In the genomic region with DNA sequence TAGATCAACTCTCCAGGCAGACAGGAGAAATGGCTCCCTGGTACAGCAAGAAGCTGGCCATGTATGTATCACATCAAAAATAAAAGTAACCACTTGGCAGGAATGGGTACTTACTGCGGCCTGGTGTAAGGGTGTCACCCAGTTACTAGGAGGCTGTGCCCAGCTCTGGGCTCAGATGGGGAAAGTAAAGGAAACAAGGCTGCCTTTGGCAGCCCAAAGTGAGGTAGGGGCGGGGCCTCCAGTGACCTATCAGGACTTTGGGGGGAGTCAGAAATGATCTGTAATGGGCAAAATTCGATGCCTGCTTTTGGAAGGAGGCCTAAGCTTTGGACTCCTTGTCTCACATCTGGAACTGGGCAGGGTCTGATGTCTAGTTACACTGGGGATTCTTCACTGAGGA, we compare ENCODE assay signal across 9 mouse cellular contexts. TPM values are rescaled to one million over a fixed set of nuclear protein-coding genes. Genes with fewer than 3 reads are reported as not detected.
DNase-seq lines count a peak whose midpoint lies in the region; ATAC-seq and TF ChIP-seq lines count a peak whose summit lies in the region.
"Had no signal": no experiment of that assay in that cellular context is flagged by ENCODE, and none has a peak within 500 bp of the region (broad histone marks: within the 10 kb centered on the region; RNA-seq: fewer than 3 reads in every experiment).

No protein-coding gene starts in this region.

- no peak for ATAC-seq in forebrain, embryonic 15.5 days (replicated peaks)
- ATAC-seq in liver, embryonic 13.5 days (ENCODE audit: low read depth), result no peak
- ATAC-seq: CD4-positive, CD25-positive, alpha-beta regulatory T cell, adult 4 months had no signal

- H3K36me3 ChIP-seq in forebrain, embryonic 15.5 days, result no peaks in the 10 kb centered on the region
- 0 out of 2 replicates have a peak, but pooled peaks cover 8% of the 10 kb centered on the region for H3K36me3 ChIP-seq in liver, embryonic 13.5 days

- no peaks in the 10 kb centered on the region for H3K27me3 ChIP-seq in forebrain, embryonic 15.5 days
- peaks cover 4% of the 10 kb centered on the region; the same call in 1 of the 2 replicates for H3K27me3 ChIP-seq in liver, embryonic 13.5 days

- peak overlapping the region; percentile 100 for H3K27ac ChIP-seq in gastrocnemius, adult 2 months
- 0 out of 2 replicates have a peak overlapping the region, but pooled peaks have one; percentile 100 for H3K27ac ChIP-seq in forebrain, embryonic 15.5 days (replicated peaks)
- peak overlapping the region; percentile 15; the same call in 1 of the 2 replicates for H3K27ac ChIP-seq in liver, embryonic 13.5 days

- peak overlapping the region; percentile 8; the same call in 1 of the 2 replicates for H3K9ac ChIP-seq in forebrain, embryonic 15.5 days (replicated peaks)
- H3K9ac ChIP-seq in liver, embryonic 13.5 days, result no peak overlapping the region

- no peaks in the 10 kb centered on the region for H3K9me3 ChIP-seq in forebrain, embryonic 15.5 days
- no peaks in the 10 kb centered on the region for H3K9me3 ChIP-seq in liver, embryonic 13.5 days (replicated peaks)

- intact Hi-C loops in gastrocnemius, adult 2 months (cut with DNase I), result no loop called here
- intact Hi-C loops in left cerebral cortex, postnatal 36 days (cut with DNase I), result loop anchor here (5.0 kb wide), 1 partner anchor 51 kb away; a partner anchor contains a TSS

- H3K4me1 ChIP-seq in forebrain, embryonic 15.5 days, result peaks cover 73% of the 10 kb centered on the region
- H3K4me1 ChIP-seq in liver, embryonic 13.5 days (replicated peaks), result peaks cover 81% of the 10 kb centered on the region

- no peak for TF ChIP-seq CTCF in gastrocnemius, adult 2 months (IDR thresholded peaks at IDR 0.05)

- DNase-seq in gastrocnemius, adult 2 months, result peak; percentile 54
- no peak for DNase-seq in gastrocnemius, postnatal 4 days (ENCODE audit: low spot score in 2 of 2)
- DNase-seq in 3T3-L1 (ENCODE audit: low read depth, low spot score), result peak; percentile 60
- no peak for DNase-seq in liver, embryonic 13.5 days
- no peak for DNase-seq in left cerebral cortex, postnatal 36 days (ENCODE audit: low spot score in 2 of 2)
- DNase-seq in gastrocnemius, adult 18-20 months (ENCODE audit: low spot score), result no peak
- DNase-seq in left cerebral cortex, adult 18-20 months (ENCODE audit: low spot score in 2 of 2), result no peak

- WGBS in forebrain, embryonic 15.5 days, result 60% methylated on average over 3 of the region's 3 CpGs
- WGBS in liver, embryonic 13.5 days (ENCODE audit: insufficient replicate concordance), result 63% methylated on average over 3 of the region's 3 CpGs

- H3K4me3 ChIP-seq in gastrocnemius, adult 2 months, result peak overlapping the region; percentile 84
- H3K4me3 ChIP-seq in forebrain, embryonic 15.5 days, result peak overlapping the region; percentile 94
- H3K4me3 ChIP-seq in liver, embryonic 13.5 days (replicated peaks), result peak overlapping the region; percentile 10; the same call in 1 of the 2 replicates

- peak overlapping the region; percentile 86 for H3K4me2 ChIP-seq in forebrain, embryonic 15.5 days (replicated peaks)
- H3K4me2 ChIP-seq in liver, embryonic 13.5 days, result peak overlapping the region; percentile 86

RNA-seq across cellular contexts. Expression of a gene that starts 3.2 kb away (rescaled TPM):
- 10 to 100 TPM; 94.0 to 99.2 TPM for total RNA-seq in gastrocnemius, adult 2 months (2021)
- 100 to 1,000 TPM; 194 to 205 TPM for total RNA-seq in gastrocnemius, postnatal 4 days (2021)
- polyA plus RNA-seq in forebrain, embryonic 15.5 days (2015; fragmentation: Nextera tagmentation; extraction: Ambion mirVana), result 26.0 and 26.9 TPM in 2 replicates
- 9.9 and 10.8 TPM in 2 replicates for polyA plus RNA-seq in liver, embryonic 13.5 days (2015; fragmentation: Nextera tagmentation; extraction: Ambion mirVana)
- 10 to 100 TPM; 72.0 to 74.1 TPM for total RNA-seq in left cerebral cortex, postnatal 36 days (2021)
- 100 to 1,000 TPM in 1 of 2 experiments, 10 to 100 TPM in 1; 84.5 to 110 TPM for total RNA-seq in gastrocnemius, adult 18-20 months (2021)
- 10 to 100 TPM; 81.2 to 83.8 TPM for total RNA-seq in left cerebral cortex, adult 18-20 months (2021)

RNA-seq across cellular contexts. Expression of a gene that starts 18.8 kb away (rescaled TPM):
- total RNA-seq in gastrocnemius, adult 2 months (2021), result 1 to 10 TPM; 3.2 to 5.7 TPM
- under 1 TPM; 0.42 to 0.52 TPM for total RNA-seq in gastrocnemius, postnatal 4 days (2021)
- 0.26 and 0.45 TPM in 2 replicates for polyA plus RNA-seq in forebrain, embryonic 15.5 days (2015; fragmentation: Nextera tagmentation; extraction: Ambion mirVana)
- polyA plus RNA-seq in liver, embryonic 13.5 days (2015; fragmentation: Nextera tagmentation; extraction: Ambion mirVana), result 0.08 and 0.12 TPM in 2 replicates
- under 1 TPM; 0.16 to 0.20 TPM for total RNA-seq in left cerebral cortex, postnatal 36 days (2021)
- 1 to 10 TPM; 2.9 to 3.6 TPM for total RNA-seq in gastrocnemius, adult 18-20 months (2021)
- under 1 TPM; 0.23 to 0.49 TPM for total RNA-seq in left cerebral cortex, adult 18-20 months (2021)

RNA-seq across cellular contexts. Expression of a gene that starts 48.9 kb away (rescaled TPM):
- total RNA-seq in gastrocnemius, adult 2 months (2021), result 10 to 100 TPM; 15.0 to 28.8 TPM
- 10 to 100 TPM; 29.2 to 38.5 TPM for total RNA-seq in gastrocnemius, postnatal 4 days (2021)
- polyA plus RNA-seq in forebrain, embryonic 15.5 days (2015; fragmentation: Nextera tagmentation; extraction: Ambion mirVana), result 67.3 and 70.6 TPM in 2 replicates
- polyA plus RNA-seq in liver, embryonic 13.5 days (2015; fragmentation: Nextera tagmentation; extraction: Ambion mirVana), result 65.7 and 75.6 TPM in 2 replicates
- 10 to 100 TPM; 21.7 to 28.8 TPM for total RNA-seq in left cerebral cortex, postnatal 36 days (2021)
- 10 to 100 TPM; 20.4 to 22.4 TPM for total RNA-seq in gastrocnemius, adult 18-20 months (2021)
- 10 to 100 TPM; 26.6 to 30.1 TPM for total RNA-seq in left cerebral cortex, adult 18-20 months (2021)

RNA-seq across cellular contexts. Expression of a gene that starts 59.5 kb away (rescaled TPM):
- total RNA-seq in gastrocnemius, adult 2 months (2021), result 10 to 100 TPM in 1 of 2 experiments, 1 to 10 TPM in 1; 9.5 to 10.5 TPM
- 10 to 100 TPM; 18.3 to 18.8 TPM for total RNA-seq in gastrocnemius, postnatal 4 days (2021)
- 20.6 and 22.7 TPM in 2 replicates for polyA plus RNA-seq in forebrain, embryonic 15.5 days (2015; fragmentation: Nextera tagmentation; extraction: Ambion mirVana)
- polyA plus RNA-seq in liver, embryonic 13.5 days (2015; fragmentation: Nextera tagmentation; extraction: Ambion mirVana), result 28.3 and 29.5 TPM in 2 replicates
- 10 to 100 TPM in 1 of 2 experiments, 1 to 10 TPM in 1; 9.2 to 10.6 TPM for total RNA-seq in left cerebral cortex, postnatal 36 days (2021)
- 1 to 10 TPM; 8.6 to 9.1 TPM for total RNA-seq in gastrocnemius, adult 18-20 months (2021)
- 1 to 10 TPM; 9.4 to 10.0 TPM for total RNA-seq in left cerebral cortex, adult 18-20 months (2021)

RNA-seq across cellular contexts. Expression of a gene that starts 59.6 kb away (rescaled TPM):
- under 1 TPM; 0.08 TPM for total RNA-seq in gastrocnemius, adult 2 months (2021)
- total RNA-seq in gastrocnemius, postnatal 4 days (2021), result 1 to 10 TPM in 1 of 2 experiments, under 1 TPM in 1; 0.78 to 1.1 TPM
- polyA plus RNA-seq in forebrain, embryonic 15.5 days (2015; fragmentation: Nextera tagmentation; extraction: Ambion mirVana), result 0.14 and 0.28 TPM in 2 replicates
- 0.07 and 0.14 TPM in 2 replicates for polyA plus RNA-seq in liver, embryonic 13.5 days (2015; fragmentation: Nextera tagmentation; extraction: Ambion mirVana)
- total RNA-seq in left cerebral cortex, postnatal 36 days (2021), result not detected
- total RNA-seq in gastrocnemius, adult 18-20 months (2021), result under 1 TPM in 1 of 2 experiments, not detected in 1; 0.09 TPM
- total RNA-seq in left cerebral cortex, adult 18-20 months (2021), result under 1 TPM; 0.16 to 0.19 TPM

Comparison
In these comparisons a context has a peak if more than half of its experiments do, and no peak if none do; other contexts are left out.
1. DNase-seq: peak in gastrocnemius, adult 2 months (single experiment) and 3T3-L1 (single experiment); none in gastrocnemius, postnatal 4 days (0 of 2), liver, embryonic 13.5 days (single experiment), left cerebral cortex, postnatal 36 days (0 of 2), gastrocnemius, adult 18-20 months (single experiment) and left cerebral cortex, adult 18-20 months (0 of 2).
2. H3K27ac ChIP-seq: peak in every context shown above with its lines; median percentile 100 in gastrocnemius, adult 2 months; 100 in forebrain, embryonic 15.5 days; 15 in liver, embryonic 13.5 days.
3. H3K4me3 ChIP-seq: peak in every context shown above with its lines; median percentile 94 in forebrain, embryonic 15.5 days; 84 in gastrocnemius, adult 2 months; 10 in liver, embryonic 13.5 days.